Mouse (Mus musculus) fat pad, adult 2 months (tissue): ENCODE results near the gene Smim24.

Source experiments
- DNase-seq: peaks from one replicate; pipeline ENCODE4 v3.0.0-alpha.2; 2011; ENCODE audit warnings: low read depth, low spot score; ENCODE audit errors: extremely low read depth

Gene Smim24

DNA sequence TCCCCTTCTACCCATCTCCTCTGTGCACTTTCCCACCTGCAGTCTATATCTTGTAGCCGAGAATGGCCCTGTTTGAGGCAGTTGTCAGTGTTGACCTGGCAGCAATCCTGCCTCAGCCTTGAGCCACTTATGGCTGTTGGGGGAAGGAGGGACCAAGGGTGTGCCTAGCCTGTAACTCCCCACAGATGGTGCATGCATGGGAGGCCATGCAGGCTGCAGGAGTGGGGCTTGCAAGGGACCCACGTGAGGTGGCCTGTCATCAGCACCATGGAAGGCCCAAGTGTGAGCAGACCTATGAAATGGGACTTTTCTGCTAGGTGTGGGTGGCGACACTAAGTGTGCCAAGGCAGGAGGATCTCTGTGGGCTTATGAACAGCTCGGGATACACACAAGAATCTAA is 27.8 kb upstream of the Smim24 start:
- DNase-seq = no peak

GRCm38 (mm10) chr10:81365672-81366476 is 27.0 kb upstream of the Smim24 start, which contains the start of gene 4930404N11Rik:
TSS of gene 4930404N11Rik (minus strand) at chr10:81365816.
- DNase-seq = no peak

DNA sequence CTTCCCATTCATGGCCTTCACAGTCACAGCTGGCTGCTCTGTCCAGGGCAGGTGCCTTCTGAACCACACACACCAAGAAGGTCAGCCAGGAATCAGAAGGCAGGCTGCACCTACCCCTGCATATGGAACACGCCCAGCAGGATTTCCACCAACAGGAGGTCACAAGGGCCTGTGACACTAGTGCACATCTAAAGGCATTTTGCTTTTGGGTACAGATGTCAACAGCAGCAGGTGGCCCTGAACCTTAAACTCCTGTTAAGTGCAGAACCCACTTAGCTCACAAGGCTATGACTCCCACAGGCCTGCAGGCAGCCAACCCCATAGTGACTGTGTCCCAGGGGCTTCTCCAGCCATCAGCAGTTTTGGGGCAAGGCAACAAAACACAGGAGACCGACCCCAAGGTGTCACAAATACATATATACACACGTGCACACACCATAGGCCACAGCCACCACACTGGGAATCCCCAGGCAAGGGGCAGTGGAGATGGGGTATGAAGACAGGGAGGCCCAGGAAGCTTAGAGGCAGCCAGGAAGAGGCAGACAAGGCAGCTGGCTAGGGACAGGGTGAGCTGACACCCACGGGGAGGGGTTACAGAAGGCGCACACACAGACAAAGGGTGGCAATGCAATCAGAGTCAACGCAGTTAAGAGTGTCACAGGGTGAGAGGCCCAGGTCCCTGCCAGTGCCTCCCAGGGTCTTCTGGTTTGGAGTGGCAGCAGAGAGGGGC is 26.2 kb upstream of the Smim24 start:
- DNase-seq = no peak

GRCm38 (mm10) chr10:81367207-81367495 is 25.7 kb upstream of the Smim24 start:
- no peak for DNase-seq

- DNase-seq = no peak
Observed at GRCm38 (mm10) chr10:81375322-81375721, 17.5 kb upstream of the Smim24 start.

- no peak for DNase-seq
Observed at GRCm38 (mm10) chr10:81376561-81377361, 16.1 kb upstream of the Smim24 start.

GRCm38 (mm10) chr10:81377362-81377664 is 15.5 kb upstream of the Smim24 start:
- no peak for DNase-seq

GRCm38 (mm10) chr10:81377793-81378552 is 14.9 kb upstream of the Smim24 start, which contains the start of gene Fzr1:
TSS of gene Fzr1 (minus strand) at chr10:81378516.
- no peak for DNase-seq

GRCm38 (mm10) chr10:81378553-81379182 is 14.2 kb upstream of the Smim24 start:
- peak; percentile 87 for DNase-seq

- no peak for DNase-seq
Observed at GRCm38 (mm10) chr10:81379183-81379553, 13.7 kb upstream of the Smim24 start.

GRCm38 (mm10) chr10:81379809-81380378 is 13.0 kb upstream of the Smim24 start:
- DNase-seq = no peak

GRCm38 (mm10) chr10:81382039-81382438 is 10.8 kb upstream of the Smim24 start:
- DNase-seq = no peak

DNA sequence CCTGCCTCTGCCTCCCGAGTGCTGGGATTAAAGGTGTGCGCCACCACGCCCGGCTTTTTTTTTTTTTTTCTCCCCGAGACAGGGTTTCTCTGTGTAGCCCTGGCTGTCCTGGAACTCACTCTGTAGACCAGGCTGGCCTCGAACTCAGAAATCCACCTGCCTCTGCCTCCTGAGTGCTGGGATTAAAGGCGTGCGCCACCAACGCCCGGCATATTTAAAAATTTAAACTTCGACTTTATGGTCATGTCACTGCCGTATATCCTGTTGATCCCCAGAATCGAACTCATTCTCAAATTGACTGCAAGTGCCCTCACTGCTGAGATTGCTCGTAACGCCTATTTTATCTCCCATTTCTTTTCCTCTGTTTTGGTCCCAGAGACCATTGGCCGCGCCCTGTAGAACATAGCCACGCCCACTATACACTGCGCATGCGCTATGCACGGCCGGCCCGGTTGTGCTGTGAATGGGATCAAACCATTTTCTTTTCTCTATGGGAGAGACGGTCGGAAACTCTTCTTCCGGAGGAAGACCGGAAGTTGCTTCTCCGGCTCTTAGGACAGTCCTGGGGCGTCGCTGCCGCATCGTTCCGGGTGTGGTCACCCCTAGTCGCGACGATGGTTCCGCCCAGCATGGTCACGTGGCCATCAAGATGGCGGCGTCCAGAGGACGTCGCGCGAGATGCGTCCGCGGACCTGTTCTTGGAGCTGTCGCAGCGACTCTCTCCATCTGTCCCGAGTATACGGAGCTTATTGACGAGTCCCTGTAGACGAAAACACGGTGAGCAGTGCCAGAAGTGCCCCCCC is 8.8 kb upstream of the Smim24 start, which contains the start of the genes Dohh and Gm48551:
Dohh (plus strand) TSS at position 627 of the 803 bp plus-strand sequence.
Gm48551 (plus strand) TSS at position 665 of the 803 bp plus-strand sequence.
- peak; percentile 88 for DNase-seq

DNA sequence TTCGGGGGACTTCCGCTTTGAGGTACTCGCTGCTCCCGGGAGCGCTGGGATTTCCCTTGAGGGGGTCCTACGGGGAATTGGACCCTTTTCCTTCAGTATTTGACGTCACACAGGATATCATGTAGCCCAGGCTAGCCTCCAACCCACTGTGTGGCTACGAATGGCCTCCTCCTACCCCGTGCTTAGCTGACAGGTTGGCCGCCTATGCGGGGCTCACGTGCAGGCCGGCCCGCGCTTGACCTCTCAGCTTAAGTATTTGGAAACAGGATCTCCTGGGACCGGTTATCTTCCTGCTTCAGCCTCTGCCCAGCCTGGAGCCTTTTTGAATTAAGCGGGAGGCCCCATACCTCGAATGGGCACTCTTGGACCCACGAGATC is 8.3 kb upstream of the Smim24 start:
- no peak for DNase-seq

GRCm38 (mm10) chr10:81385603-81386306 is 7.1 kb upstream of the Smim24 start:
- no peak for DNase-seq

- DNase-seq = no peak
Observed at GRCm38 (mm10) chr10:81387716-81388115, 5.1 kb upstream of the Smim24 start.

GRCm38 (mm10) chr10:81388505-81389055 is 4.3 kb upstream of the Smim24 start, which contains the start of gene Gm48552:
TSS of gene Gm48552 (plus strand) at chr10:81389005.
- DNase-seq = no peak

- no peak for DNase-seq
Observed at GRCm38 (mm10) chr10:81389373-81389772, 3.5 kb upstream of the Smim24 start.
